Mouse (Mus musculus) ES-E14 (cell line): ENCODE results near the gene Kifc3.
"Not testable (repeated sequence)": the region's sequence is repeated elsewhere in the genome, so short reads cannot be mapped to it uniquely, and the experiment has no call there.

ENCODE experiments used
- CHD2 ChIP-seq: IDR thresholded peaks from 2 replicates; pipeline ENCODE4 v1.6.1; 2014; ENCODE audit warnings: mild to moderate bottlenecking, low read depth, low read length, inconsistent platforms
- HCFC1 ChIP-seq: IDR thresholded peaks from 2 replicates; pipeline ENCODE4 v1.6.1; 2012; ENCODE audit warnings: low read length, inconsistent platforms, borderline replicate concordance; ENCODE audit not compliant: insufficient read depth
- MAFK ChIP-seq: IDR thresholded peaks from 2 replicates; pipeline ENCODE4 v1.6.1; 2014; ENCODE audit warnings: mild to moderate bottlenecking, low read depth, low read length, inconsistent platforms; ENCODE audit not compliant: insufficient read depth
- ZC3H11A ChIP-seq: IDR thresholded peaks from 2 replicates; pipeline ENCODE4 v1.6.1; 2012; ENCODE audit warnings: low read depth, mild to moderate bottlenecking, inconsistent platforms, low read length, borderline replicate concordance
- ZNF384 ChIP-seq: IDR thresholded peaks from 2 replicates; pipeline ENCODE4 v1.6.1; 2012; ENCODE audit warnings: low read depth, low read length, inconsistent platforms

DNA sequence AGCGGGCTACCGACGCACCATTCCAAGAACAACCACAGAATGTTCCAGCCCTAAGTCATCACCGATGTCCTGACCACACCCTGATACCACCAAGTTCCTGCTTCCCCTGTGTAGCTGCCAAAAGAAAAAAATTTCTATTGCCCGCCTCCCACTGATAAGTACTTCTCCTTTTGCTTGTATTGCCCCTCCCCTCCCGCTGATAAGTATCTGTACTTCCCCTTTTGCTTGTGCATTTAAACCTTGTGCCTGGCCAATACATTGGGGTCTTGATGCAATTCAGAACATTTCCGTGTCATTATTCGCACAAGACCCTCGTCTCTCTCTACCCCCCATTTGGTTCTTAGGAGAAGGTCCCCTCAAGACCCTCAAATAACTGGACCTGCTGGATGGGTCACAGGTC is 27.5 kb upstream of the Kifc3 start:
- not testable (repeated sequence) for TF ChIP-seq MAFK, CHD2, ZNF384, ZC3H11A, HCFC1
